Mouse (Mus musculus) ES-E14 (cell line): ENCODE data around the gene Krba1. TPM values are rescaled to one million over a fixed set of nuclear protein-coding genes. Genes with fewer than 3 reads are reported as not detected.

ENCODE experiments used
- DNase-seq: peaks from one replicate; pipeline ENCODE4 v3.0.0-alpha.2; 2013; ENCODE audit warnings: low read depth, low spot score
- H3K27ac ChIP-seq: 2 replicates; pipeline ENCODE4 v1.5.1; 2012; ENCODE audit warnings: low read depth, mild to moderate bottlenecking, low read length, moderate library complexity, mixed read lengths; ENCODE audit not compliant: poor library complexity, insufficient read depth, severe bottlenecking
- H3K36me3 ChIP-seq: 2 replicates; pipeline ENCODE4 v1.6.1; 2012; ENCODE audit warnings: mild to moderate bottlenecking, low read length, moderate library complexity, mixed read lengths; ENCODE audit not compliant: control insufficient read depth, poor library complexity, insufficient read depth, severe bottlenecking
- H3K4me1 ChIP-seq, 2 experiments: fragments of 150-350 bp in 1 of 2; sonication (generic) in 1 of 2; 2 replicates each; pipeline ENCODE4 v1.6.1; 2012; ENCODE audit warnings: low read length in 2 of 2, mild to moderate bottlenecking in 1 of 2, mixed read lengths in 1 of 2; ENCODE audit not compliant: control insufficient read depth in 2 of 2, insufficient read depth in 2 of 2, poor library complexity in 1 of 2
- H3K4me3 ChIP-seq, 2 experiments: fragments of 150-350 bp in 1 of 2; sonication (generic) in 1 of 2; 2 replicates each; pipeline ENCODE4 v1.5.1; 2012; ENCODE audit warnings: low read length in 2 of 2, low read depth in 1 of 2, mild to moderate bottlenecking in 1 of 2, mixed read lengths in 1 of 2; ENCODE audit not compliant: insufficient read depth in 1 of 2, poor library complexity in 1 of 2, severe bottlenecking in 1 of 2
- H3K9ac ChIP-seq: 2 replicates; pipeline ENCODE4 v1.6.1; 2012; ENCODE audit warnings: low read depth, mild to moderate bottlenecking, low read length, mixed read lengths; ENCODE audit not compliant: poor library complexity, insufficient read depth, severe bottlenecking
- H3K9me3 ChIP-seq: fragments of 150-350 bp; sonication (generic); 2 replicates; pipeline ENCODE4 v1.6.1; 2012; ENCODE audit warnings: low read depth, mild to moderate bottlenecking, low read length; ENCODE audit not compliant: control insufficient read depth, insufficient read depth
- CHD2 ChIP-seq: IDR thresholded peaks from 2 replicates; pipeline ENCODE4 v1.6.1; 2014; ENCODE audit warnings: mild to moderate bottlenecking, low read depth, low read length, inconsistent platforms
- HCFC1 ChIP-seq: IDR thresholded peaks from 2 replicates; pipeline ENCODE4 v1.6.1; 2012; ENCODE audit warnings: low read length, inconsistent platforms, borderline replicate concordance; ENCODE audit not compliant: insufficient read depth
- MAFK ChIP-seq: IDR thresholded peaks from 2 replicates; pipeline ENCODE4 v1.6.1; 2014; ENCODE audit warnings: mild to moderate bottlenecking, low read depth, low read length, inconsistent platforms; ENCODE audit not compliant: insufficient read depth
- ZC3H11A ChIP-seq: IDR thresholded peaks from 2 replicates; pipeline ENCODE4 v1.6.1; 2012; ENCODE audit warnings: low read depth, mild to moderate bottlenecking, inconsistent platforms, low read length, borderline replicate concordance
- ZNF384 ChIP-seq: IDR thresholded peaks from 2 replicates; pipeline ENCODE4 v1.6.1; 2012; ENCODE audit warnings: low read depth, low read length, inconsistent platforms
- in situ Hi-C, 2 experiments: fragments of 600-800 bp; cut with MboI; formaldehyde crosslinking; loops; one replicate each; pipeline ENCODE4 v1.15.1; 2025; ENCODE audit warnings: low sequenced_read_pairs in 2 of 2, inconsistent platforms in 1 of 2; ENCODE audit not compliant: unreplicated experiment in 2 of 2
- total RNA-seq: library from RNA; depleted of rRNA; stranded (reverse); fragments of 300-350 nt; gene quantifications from 2 replicates; pipeline ENCODE4 v1.2.3, GENCODE M21; 2012; rRNA removed

Krba1 gene
- 22.8 and 24.9 TPM in 2 replicates for total RNA-seq

- TF ChIP-seq ZC3H11A (no peak), ZNF384 (no peak), CHD2 (no peak), MAFK (no peak), HCFC1 (peak; percentile 84)
- peaks cover 0 to 3% of the 10 kb centered on the region in 2 experiments; a peak in 1 of 4 replicates for H3K4me1 ChIP-seq
- H3K36me3 ChIP-seq = no peaks in the 10 kb centered on the region
- H3K27ac ChIP-seq = no peak within 1 kb of the TSS
- peak within 1 kb of the TSS; percentile 78 to 90 for H3K4me3 ChIP-seq
- no peaks in the 10 kb centered on the region for H3K9me3 ChIP-seq
- H3K9ac ChIP-seq = peak within 1 kb of the TSS; percentile 84
- DNase-seq = peak; percentile 83
- in situ Hi-C loops = no loop called here
Observed at GRCm38 (mm10) chr6:48395105-48396007, at the start of gene Krba1. Gene Krba1 (plus strand): TSS chr6:48395586.

- H3K36me3 ChIP-seq = no peaks in the 10 kb centered on the region
- no peaks in the 10 kb centered on the region for H3K9me3 ChIP-seq
- no peak overlapping the region for H3K4me3 ChIP-seq
- TF ChIP-seq HCFC1 = no peak
- TF ChIP-seq ZNF384 = no peak
- no peak for TF ChIP-seq CHD2
- no peak for TF ChIP-seq MAFK
- TF ChIP-seq ZC3H11A = no peak
- in situ Hi-C loops = no loop called here
- no peak for DNase-seq
- H3K27ac ChIP-seq = no peak overlapping the region
- no peaks in the 10 kb centered on the region for H3K4me1 ChIP-seq
- H3K9ac ChIP-seq = no peak overlapping the region
Observed at GRCm38 (mm10) chr6:48358897-48359296, 36.5 kb upstream of the Krba1 start.

DNA sequence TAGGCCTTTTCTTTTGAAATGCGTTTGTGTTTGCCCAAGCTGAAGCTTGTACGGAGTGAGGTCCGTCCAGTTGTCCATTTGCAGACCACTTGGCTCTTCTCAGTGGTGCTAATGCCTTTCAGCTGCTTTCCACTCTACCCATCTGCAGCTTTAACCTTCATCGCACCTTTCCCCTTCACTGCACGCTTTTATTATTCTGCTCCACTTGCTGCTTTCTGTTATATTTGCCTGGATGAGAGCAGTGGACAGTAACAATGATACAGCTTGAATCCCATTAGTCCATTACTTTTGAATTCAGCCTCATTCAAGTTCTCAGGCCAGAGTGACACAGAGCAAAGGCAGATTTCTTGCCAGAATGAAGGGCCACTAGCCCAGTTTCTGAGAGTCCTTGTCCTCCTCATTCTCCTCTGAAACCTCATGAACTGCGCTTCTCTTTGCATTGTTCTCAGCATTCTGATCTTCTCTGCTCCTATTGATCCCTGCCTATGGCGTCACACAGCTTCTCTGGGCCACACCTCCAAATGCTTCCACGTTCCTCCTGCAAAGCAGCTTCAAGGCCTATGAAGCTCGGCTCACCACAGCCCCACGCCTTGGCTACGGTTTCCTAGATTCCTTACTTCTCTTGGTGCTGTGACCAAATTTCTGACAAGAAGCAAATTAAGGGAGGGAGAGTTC lies 28.9 kb upstream of the Krba1 start:
- Histone ChIP-seq H3K4me1 (no peaks in the 10 kb centered on the region), H3K9ac (no peak overlapping the region), H3K36me3 (no peaks in the 10 kb centered on the region), H3K9me3 (no peaks in the 10 kb centered on the region), H3K4me3 (no peak overlapping the region), H3K27ac (no peak overlapping the region)
- DNase-seq = no peak
- TF ChIP-seq ZC3H11A = no peak
- no peak for TF ChIP-seq MAFK
- TF ChIP-seq ZNF384 = no peak
- TF ChIP-seq CHD2 = no peak
- TF ChIP-seq HCFC1 = no peak
- in situ Hi-C loops = no loop called here

- in situ Hi-C loops = no loop called here
- H3K4me3 ChIP-seq = no peak overlapping the region
- TF ChIP-seq CHD2 (no peak), ZNF384 (no peak), MAFK (no peak), ZC3H11A (no peak), HCFC1 (no peak)
- H3K9ac ChIP-seq = no peak overlapping the region
- DNase-seq = no peak
- no peaks in the 10 kb centered on the region for H3K4me1 ChIP-seq
- no peaks in the 10 kb centered on the region for H3K36me3 ChIP-seq
- no peak overlapping the region for H3K27ac ChIP-seq
- no peaks in the 10 kb centered on the region for H3K9me3 ChIP-seq
Observed at GRCm38 (mm10) chr6:48388221-48388620, 7.2 kb upstream of the Krba1 start.
